Mouse (Mus musculus) neutrophil, adult 5-6 weeks (primary cell): ENCODE results near the gene Crebzf. TPM values are rescaled to one million over a fixed set of nuclear protein-coding genes. Genes with fewer than 3 reads are reported as not detected.

Experiments
- ATAC-seq: fragments of 151-379, 151-347 bp; 2 replicates; pipeline ENCODE4 v1.8.0; 2017; ENCODE audit warnings: mild to moderate bottlenecking, moderate TSS enrichment; ENCODE audit not compliant: insufficient number of reproducible peaks, poor library complexity, low FRiP score, severe bottlenecking; ENCODE audit errors: extremely low read depth
- total RNA-seq: library from RNA; stranded (forward); fragments of 200-1000 nt; gene quantifications from 2 replicates; pipeline ENCODE4 v1.2.3, GENCODE M21; 2017

The Crebzf gene
- total RNA-seq, 1 experiment from 2014 or later: 128 TPM

DNA sequence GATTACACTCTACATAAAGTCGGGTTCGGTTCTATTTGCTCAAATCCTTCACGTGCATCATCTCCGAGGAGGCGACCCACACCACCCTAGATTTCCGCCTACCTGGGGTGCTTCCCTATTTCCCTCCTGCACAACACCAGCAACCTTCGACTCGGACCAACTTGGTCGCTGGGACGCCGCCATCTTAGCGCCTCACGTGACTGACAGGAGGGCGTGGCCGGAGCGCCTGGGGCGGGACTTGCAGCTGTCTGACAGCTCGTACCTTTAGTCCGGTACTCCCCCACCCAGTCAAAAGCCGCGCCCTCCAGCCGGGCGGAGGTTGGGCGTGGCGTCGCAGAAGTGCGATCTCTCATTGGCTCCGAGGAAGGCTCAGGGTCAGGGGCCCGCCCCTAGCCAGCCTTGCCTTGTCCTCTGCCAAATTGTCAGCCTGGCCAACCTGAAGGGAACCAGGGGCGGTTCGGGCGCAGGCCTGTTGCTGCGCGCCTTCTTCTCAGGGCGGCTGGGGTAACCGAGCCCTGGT lies 33.3 kb downstream of the Crebzf start, which contains the start of gene Tmem126b:
TSS of gene Tmem126b (minus strand) at position 209 of the 520 bp plus-strand sequence.
- ATAC-seq: peak; percentile 99

DNA sequence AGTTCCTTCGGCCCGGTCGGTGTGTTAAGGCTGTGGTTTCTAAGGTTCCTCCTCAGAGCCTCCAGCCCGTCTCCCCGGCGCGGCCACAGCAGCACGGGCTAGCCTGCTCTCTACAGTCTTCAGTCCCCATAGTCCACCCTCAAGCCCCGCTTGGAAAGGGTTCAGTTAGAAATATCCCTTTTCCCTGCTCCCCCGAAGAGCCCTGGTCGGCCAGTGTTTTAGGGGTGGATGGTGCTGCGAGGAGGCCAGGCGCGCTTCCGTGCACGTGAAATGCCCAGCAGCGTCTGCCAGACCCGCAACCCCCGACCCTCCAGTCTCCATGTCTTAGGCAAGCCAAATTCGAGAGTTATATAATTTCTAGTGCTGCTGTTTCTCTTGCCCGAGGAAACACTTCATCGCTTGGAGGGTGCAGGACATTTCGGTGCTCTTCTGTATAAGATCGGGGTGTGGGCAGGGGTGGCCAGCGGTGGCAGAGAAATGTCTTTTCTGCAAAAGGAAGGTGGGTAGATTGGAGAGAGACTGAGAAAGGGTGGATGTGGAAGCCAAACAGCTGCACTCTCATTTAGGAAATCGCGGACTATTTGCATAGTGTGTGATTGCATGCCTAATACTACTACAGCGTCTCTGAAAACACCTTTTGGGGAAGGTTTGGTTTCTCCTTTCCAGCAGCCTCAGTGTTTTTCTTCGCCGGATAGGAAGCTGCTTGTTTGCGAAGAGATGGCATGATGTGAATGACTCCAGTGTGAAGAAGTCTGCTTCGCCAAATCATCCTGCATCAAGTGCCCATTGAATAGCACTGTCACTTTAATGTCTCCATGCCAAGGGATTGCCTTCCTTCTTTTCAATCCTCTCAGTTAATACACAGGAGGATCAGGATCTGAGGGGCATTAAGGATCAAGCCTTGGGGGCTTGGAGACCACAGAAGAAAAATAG lies 34.0 kb downstream of the Crebzf start, which contains the start of gene Dlg2:
TSS of gene Dlg2 (plus strand) at position 360 of the 933 bp plus-strand sequence.
- no peak for ATAC-seq

DNA sequence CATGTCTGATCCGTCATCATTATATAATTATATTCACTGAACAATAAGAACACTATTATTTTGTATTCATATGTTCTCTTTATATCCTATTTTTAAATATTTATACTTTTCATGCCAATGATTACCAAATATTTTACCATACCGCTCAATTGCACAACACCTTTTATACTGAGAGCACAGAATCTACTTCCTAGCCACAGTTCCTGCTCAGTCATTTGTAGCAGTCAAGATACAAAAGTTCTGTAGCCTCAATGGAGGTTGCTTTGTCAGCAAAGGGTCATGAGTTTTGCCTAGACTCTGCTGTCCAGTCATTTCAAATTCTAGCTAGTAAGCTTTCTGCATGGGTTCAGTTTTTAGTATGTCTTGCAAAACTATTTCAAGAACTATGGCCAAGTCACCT lies 40.1 kb downstream of the Crebzf start:
- ATAC-seq: no peak

Other genes starting within 250 kb of the Crebzf start
- gene Ccdc83, start 177.0 kb upstream of the Crebzf start, total RNA-seq: 0.25 TPM in 1 of 2 replicates, not detected in the other
- 2.7 and 5.0 TPM in 2 replicates for gene Sytl2, start 140.5 kb upstream of the Crebzf start, total RNA-seq
- not detected in 2 replicates for gene Ccdc89, start 16.2 kb upstream of the Crebzf start, total RNA-seq
- 13.7 and 15.2 TPM in 2 replicates for gene Tmem126a, start 14.5 kb downstream of the Crebzf start, total RNA-seq
- 13.1 and 16.3 TPM in 2 replicates for gene Tmem126b, start 33.3 kb downstream of the Crebzf start, total RNA-seq
- gene Dlg2, start 33.9 kb downstream of the Crebzf start, total RNA-seq: 1.7 and 2.2 TPM in 2 replicates